Mouse (Mus musculus) activated CD4-positive, CD25-positive, alpha-beta regulatory T cell (primary cell): ENCODE measurements around the gene 1700031F05Rik. TPM values are rescaled to one million over a fixed set of nuclear protein-coding genes. Genes with fewer than 3 reads are reported as not detected.

Experiments used
- polyA plus RNA-seq, 2 experiments: library from polyadenylated mRNA; unstranded; fragments of 100-300 nt; shearing (Covaris generic); gene quantifications; one replicate each; pipeline ENCODE4 v1.2.1; 2017

1700031F05Rik gene
- polyA plus RNA-seq = not detected

GRCm38 (mm10) chrX:102867871-102868270 lies at the start of gene 1700031F05Rik:
TSS of gene 1700031F05Rik (minus strand) at chrX:102867971.

GRCm38 (mm10) chrX:102908587-102908986 lies 40.8 kb upstream of the 1700031F05Rik start, which contains the start of the genes Dmrtc1a and 1700011M02Rik:
TSS of gene Dmrtc1a (minus strand) at chrX:102908687.
TSS of gene 1700011M02Rik (plus strand) at chrX:102908905.

GRCm38 (mm10) chrX:102854516-102854915 lies 13.3 kb downstream of the 1700031F05Rik start, which contains the start of gene Dmrtc1c2:
TSS of gene Dmrtc1c2 (minus strand) at chrX:102854616.

Other genes with a start within 250 kb of the 1700031F05Rik start
- under 1 TPM in 1 of 2 experiments, not detected in 1; 0.41 TPM for gene Phka1, start 223.7 kb downstream of the 1700031F05Rik start, polyA plus RNA-seq
- gene Gm3880, start 181.0 kb downstream of the 1700031F05Rik start, polyA plus RNA-seq = not detected
- not detected for gene Gm9112, start 160.3 kb downstream of the 1700031F05Rik start, polyA plus RNA-seq
- gene Dmrtc1b, start 160.1 kb downstream of the 1700031F05Rik start, polyA plus RNA-seq = not detected
- not detected for gene Dmrtc1c1, start 65.0 kb downstream of the 1700031F05Rik start, polyA plus RNA-seq
- not detected for gene Dmrtc1c2, start 13.4 kb downstream of the 1700031F05Rik start, polyA plus RNA-seq
- not detected for gene Dmrtc1a, start 40.7 kb upstream of the 1700031F05Rik start, polyA plus RNA-seq
- gene 1700011M02Rik, start 40.9 kb upstream of the 1700031F05Rik start, polyA plus RNA-seq = not detected
- gene 1700018G05Rik, start 60.4 kb upstream of the 1700031F05Rik start, polyA plus RNA-seq = not detected